Mouse (Mus musculus): Measurements from ENCODE around the gene Dusp9.

DNA sequence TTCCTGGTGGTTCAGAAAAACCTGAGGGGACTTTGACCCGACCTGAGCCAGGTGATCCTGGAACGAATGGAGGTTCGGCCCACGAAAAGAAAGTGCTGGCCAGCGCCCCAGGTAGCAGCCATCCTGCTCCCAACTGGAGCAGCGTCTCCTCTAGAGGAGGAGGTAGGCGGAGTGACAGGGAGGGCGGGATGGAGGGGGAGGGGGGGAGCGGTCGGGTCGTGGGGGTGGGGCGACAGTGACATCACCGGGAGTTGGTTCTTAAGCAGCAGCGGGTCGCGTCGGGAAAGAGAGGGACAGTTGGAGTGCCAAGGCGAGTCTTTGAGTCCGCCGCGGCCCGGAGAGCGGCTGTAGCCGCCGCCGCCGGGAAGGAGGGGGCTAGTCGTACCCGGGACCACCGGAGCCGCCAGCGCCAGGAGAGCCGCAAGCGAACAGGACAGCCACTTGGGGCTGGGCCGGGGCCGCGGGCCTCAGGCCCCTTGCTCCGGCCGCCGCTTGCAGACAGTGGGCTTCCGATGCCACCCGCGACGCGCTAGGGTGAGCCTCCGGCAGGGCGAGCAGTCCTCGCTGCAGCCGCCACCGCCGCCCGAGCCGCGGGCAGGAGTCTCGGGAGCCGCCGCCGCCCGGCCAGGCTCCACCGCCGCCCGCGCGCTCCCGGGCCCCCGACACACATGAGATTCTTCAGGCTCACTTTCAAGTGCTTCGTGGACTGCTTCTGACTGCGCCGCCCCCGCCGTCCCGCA, 33.8 kb downstream of the Dusp9 start, which contains the start of gene Slc6a8:
- TF ChIP-seq E2F4 (IDR thresholded peaks at IDR 0.05; ENCODE audit: borderline replicate concordance, low read depth, low read length) (no peak), EP300 (IDR thresholded peaks at IDR 0.05; ENCODE audit: low read depth in 1 of 2, low read length in 2 of 2) (no peak), GATA1 (IDR thresholded peaks at IDR 0.05; ENCODE audit: low read depth, low read length) (no peak)
